Mouse (Mus musculus) lung, postnatal 10 days (tissue): Measurements from ENCODE around the gene Ttc5.
"Not testable (repeated sequence)": the region's sequence is repeated elsewhere in the genome, so short reads cannot be mapped to it uniquely, and the experiment has no call there.

Source experiments
- DNase-seq: peaks from one replicate; pipeline ENCODE4 v3.0.0; 2021

Gene Ttc5

DNA sequence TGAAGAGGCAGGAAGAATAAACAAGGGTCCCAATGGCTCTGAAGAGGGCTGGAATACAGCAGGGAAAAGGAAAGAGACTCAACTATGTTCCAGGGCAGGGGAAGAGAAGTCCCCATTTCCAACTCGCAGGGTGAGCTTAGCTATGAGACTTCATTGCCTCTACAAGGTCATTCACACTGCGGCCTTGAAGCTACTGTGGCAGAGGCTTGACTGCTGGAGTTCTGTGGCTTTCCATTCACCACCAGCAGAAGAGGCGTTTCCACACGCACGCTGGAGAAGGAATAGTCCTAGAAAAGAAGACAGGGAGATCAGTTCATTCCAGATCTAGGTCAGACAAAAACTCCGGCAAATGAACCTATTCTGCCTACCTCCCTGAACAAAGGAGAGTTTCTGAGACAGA is 19.6 kb downstream of the Ttc5 start:
- no peak for DNase-seq

- DNase-seq = no peak
These were observed 26.8 kb downstream of the Ttc5 start for GRCm38 (mm10) chr14:50758416-50759085.

DNA sequence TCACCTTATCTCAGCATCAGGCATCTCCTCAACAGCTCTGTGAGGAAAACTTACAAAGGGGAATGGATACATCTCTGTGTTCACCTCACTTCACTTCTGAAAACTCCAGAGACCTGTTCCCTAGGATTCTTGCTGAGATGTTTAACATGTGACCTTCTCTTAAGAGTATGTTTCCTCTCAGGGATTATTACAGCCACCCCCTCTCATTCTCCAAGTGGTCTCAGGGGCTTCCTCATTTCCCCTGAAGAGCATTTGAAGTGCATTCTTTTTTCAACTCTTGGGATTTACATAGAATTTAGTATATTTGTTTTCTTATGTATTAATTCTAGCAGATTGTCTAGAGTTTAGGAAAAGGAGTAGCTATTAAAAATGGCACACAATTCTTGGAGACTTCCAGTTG is 40.3 kb downstream of the Ttc5 start, which contains the start of gene Olfr749:
Olfr749 (minus strand) TSS at position 101 of the 400 bp plus-strand sequence.
- DNase-seq = no peak

GRCm38 (mm10) chr14:50741584-50741983 is 43.7 kb downstream of the Ttc5 start:
- DNase-seq = no peak

DNA sequence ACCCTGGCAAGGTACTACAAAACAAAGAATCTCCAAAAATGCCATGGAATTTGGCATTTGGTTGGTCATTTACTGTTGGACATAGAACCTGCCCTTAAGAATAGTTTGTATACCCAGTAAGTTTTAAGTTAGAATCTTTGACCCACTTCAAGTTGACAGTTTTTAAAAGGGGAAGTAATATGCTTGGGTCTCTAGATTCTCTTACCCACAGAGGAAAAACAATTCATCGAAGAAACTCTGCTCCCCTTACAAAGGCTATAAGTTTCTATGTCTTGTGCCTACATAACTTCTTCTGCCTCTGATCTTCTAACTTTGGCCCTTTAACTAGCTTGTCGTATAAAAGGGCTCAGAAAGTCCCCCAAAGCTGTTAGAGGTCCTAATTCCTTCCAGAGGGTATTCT is 45.0 kb downstream of the Ttc5 start:
- no peak for DNase-seq

GRCm38 (mm10) chr14:50722371-50722770 is 62.9 kb downstream of the Ttc5 start:
- not testable (repeated sequence) for DNase-seq

DNA sequence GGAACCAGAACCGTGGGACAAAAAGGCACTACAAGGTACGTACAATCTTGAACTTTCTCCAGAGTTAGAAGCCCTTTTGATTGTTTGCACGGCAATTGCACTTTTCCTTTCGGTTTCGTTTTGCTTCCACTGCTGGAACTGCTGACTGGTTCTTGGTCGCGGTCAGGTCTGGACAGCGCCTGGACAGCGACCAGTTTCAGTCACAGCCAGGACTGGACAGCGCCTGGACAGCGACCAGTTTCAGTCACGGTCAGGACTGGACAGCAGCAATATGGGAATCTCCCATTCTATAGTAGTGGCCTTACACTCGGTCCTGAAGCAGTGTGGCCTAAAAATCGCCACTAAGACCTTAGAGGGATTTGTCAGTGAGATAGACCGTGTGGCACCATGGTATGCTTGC is 65.4 kb downstream of the Ttc5 start:
- DNase-seq = not testable (repeated sequence)
